Mouse (Mus musculus): ENCODE measurements at regions not wholly inside any gene's neighbourhood (a gene's known extent, or its start where the extent isn't known, plus 50 kb on each side); places are given as distances from the start of the nearest gene placed in this dataset.

DNA sequence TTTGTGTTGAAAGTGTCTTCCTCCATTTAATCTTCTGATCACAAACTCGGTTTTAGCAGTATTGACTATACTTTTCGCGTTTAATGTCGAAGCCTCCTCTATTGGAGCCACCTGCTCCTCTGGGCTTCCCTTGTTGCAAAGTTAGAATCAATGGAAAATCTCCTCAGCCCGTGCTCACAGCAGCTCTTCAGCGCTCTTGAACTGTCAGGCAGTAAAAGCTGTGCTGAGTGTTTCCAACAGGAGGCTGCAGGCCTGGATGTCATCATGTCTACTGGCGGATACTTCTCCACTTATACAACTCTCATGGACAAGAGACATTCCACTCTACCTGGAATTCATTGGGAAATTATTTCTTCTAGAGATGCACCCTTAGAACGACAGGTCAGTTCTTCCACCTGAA is 380.4 kb upstream of the Crim1 start:
- no peak for DNase-seq (ENCODE audit: low spot score in 2 of 2)

DNA sequence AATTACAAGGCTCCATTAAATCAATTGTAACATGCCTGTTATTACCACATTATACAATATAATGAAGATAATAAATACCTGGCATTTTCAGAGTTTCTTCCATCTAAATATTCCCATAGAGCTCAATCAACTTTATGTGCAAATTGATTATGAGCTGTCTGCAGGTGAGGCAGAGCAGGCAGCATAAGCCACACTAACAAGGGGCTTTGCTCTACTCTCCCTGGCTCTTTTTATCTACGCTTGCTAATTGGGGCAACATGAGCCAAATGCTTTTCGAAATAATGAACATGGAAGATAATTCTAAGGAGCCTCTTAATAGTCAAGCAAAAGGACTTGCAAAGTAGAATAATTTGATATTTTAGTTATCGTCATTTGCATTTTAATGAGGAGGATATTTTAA is 356.1 kb upstream of the Crim1 start:
- no peak for DNase-seq (ENCODE audit: low spot score in 2 of 2)

DNA sequence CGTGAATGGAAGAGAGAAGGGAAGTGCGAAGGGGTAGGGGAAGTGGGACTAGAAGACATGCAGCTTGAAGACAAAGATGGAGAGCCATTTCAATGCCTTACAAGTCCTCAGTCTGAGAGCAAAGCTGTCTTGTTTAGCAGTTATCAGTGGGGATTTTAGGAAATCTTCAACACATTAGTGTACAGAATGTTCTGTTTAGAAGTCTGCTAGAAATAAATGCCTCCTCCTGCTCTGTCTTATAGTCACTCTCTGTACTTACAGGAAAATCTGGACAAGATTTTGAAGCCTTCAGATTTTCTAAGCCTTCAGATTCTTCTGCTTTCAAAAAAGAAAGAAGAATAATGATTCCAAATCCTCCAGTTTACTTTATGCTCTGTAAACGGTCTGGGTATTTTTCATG is 325.6 kb upstream of the Crim1 start:
- no peak for DNase-seq (ENCODE audit: low spot score in 2 of 2)

DNA sequence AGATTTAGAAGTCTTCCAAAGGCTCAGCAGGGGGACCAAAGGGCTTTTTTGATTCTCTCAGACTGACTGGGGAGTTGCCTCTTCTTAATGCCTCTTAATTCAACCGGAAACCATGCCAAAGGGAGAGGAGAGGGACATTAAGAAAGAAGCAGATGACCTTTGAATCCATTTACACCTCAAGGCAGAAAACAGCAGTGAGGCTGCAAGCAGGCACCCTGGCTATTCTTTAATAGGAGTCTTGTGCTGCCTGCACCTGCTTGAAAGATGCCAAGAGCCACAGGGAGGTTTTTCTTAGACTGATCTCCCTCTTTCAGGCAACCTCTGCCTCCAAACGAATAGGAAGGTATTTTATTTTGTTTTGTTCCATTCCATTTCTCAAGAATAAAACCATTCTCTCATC is 323.0 kb upstream of the Crim1 start:
- DNase-seq (ENCODE audit: low spot score in 2 of 2) = no peak

DNA sequence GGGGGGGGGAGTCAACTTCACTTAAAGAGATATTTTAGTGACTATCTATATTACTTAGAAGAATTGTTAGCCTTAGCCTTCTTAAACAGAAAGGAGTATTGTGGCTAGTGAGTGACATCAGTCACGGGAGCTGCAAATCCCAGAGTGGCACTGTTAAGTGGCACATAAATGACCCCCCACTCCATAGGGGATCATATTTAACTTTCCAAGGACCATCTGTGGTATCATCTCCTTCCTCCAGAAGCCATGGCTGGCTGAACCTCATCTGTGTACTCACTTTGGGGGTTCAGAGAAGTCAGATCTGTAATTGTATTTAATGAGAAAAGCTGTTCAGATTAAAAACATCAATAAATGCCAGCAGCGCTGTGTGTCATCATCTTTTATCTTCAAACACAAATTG is 314.9 kb upstream of the Crim1 start:
- no peak for DNase-seq (ENCODE audit: low spot score in 2 of 2)

DNA sequence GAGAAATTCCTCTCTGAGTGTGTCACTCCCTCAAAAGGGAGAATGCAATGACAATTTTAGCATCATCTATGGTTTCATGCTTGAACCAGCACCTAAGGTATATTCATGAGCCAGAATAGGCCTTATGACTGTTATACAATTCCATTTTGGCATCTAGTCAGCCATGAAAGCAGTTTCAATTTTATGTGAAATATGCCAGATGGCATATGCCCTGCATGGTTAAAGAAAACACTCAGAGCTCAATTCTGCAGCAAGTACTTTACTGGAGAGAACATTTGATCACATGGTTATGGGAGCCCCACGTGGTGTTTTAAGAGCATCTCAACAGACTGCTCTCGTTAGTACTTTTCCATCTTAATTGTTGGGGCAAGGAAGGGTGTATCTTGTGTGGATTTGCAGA is 310.9 kb upstream of the Crim1 start:
- DNase-seq (ENCODE audit: low spot score in 2 of 2) = peak; percentile 44 to 47

DNA sequence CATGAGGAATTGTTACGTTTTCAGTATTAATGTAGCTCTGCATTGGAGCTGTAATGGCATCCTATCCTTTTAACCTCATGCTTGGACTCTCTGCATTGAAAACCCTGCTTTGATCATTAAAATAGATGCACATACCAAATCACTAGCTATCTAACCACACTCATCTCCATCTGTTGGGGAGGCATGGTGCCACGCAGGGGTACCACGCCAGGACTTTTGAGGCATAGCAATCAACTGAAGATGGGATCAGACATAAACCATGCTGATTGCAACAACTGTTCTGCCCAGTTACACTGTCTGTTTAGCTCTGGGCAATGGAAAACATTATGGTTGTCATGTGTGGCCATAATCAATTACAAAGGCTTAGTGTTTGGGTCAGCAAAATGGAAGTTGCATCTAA is 295.6 kb upstream of the Crim1 start:
- DNase-seq (ENCODE audit: low spot score in 2 of 2) = peak; percentile 14 to 48

DNA sequence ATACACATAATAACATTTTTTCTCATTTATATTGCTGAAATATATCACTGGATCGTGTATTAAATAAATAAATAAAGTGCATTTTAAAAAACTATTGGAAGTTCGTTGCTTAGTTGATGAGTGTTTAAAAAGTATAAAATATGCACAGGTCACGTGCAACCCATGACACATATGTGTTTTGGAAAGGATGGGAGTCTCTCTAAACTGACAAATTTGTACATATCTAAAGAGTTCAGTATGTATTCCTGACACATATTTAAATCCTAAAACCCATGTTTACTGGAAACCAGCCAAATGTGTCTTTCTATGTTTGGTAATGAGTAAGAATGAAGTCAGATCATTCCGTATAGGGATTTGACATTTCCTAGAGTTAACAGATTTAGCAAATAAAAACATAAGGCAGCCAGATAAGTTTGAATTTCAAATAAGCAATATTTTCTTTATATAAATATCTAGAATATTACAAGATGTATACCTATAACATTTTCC is 286.0 kb upstream of the Crim1 start:
- DNase-seq (ENCODE audit: low spot score in 2 of 2) = no peak

DNA sequence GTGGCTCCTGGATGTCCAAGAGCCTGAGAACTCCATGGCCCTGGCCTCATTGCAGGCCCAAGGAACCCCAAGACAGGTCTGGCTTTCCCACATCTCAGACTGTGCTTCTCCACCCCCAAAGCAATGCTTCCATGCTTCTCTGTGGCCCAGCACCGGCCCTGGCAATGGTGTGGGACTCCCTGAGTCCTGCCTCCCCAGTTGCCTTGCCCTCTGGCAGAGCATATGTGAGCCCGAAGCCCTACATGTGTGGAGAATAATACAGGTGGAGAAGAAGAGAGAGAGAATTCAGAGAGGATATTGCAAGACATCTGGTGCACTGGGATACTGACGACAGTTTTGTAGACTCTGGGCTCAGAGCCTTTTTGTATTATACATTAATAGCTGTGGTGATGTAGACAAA is 269.8 kb upstream of the Crim1 start:
- DNase-seq (ENCODE audit: low spot score in 2 of 2) = peak in 1 of 2 experiments; percentile 5

DNA sequence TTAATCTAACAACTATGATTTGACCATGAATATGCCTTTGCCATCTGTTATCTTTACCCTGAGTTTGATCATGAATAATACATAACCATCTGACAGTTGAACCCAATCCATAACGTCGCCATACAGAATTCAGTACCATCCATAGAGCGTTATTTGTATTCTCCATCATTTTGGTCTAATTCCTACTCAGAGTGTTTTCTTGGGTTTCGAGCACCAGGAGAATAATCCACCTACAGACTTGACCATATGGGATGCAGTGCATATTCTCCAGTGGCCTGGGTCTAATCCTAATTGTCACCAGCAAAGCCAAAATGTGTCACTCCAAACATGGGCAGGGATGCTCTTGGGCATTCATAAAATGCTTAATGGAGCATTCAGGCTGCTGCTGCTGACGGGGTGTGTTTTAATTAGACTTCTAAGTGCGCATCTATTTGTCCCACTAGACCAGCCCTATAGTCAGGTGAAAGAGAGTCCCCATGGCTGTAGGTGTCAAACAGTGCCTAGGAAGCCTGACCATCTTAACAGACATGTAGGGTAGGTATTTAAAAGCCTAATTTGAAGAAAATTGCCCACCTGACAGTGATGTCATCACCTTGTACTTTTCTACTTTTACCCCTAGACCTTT is 269.0 kb upstream of the Crim1 start:
- no peak for DNase-seq (ENCODE audit: low spot score in 2 of 2)

DNA sequence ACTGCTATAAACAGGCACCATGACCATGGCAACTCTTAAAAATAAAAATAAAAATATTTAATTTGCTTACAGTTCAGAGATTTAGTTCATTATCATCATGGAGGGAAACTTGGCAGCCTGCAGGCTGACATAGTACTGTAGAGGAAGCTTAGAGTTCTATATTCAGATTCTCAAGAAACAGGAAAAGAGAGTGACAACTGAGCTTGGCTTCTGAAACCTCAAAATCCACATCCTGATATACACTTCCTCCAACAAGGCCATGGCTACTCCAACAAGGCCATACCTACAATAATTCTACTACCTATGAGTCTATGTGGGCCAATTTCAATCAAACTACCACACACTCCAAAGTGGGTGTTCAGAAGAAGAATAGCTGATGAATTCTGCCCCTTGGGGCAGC is 266.9 kb upstream of the Crim1 start:
- DNase-seq (ENCODE audit: low spot score in 2 of 2) = no peak

DNA sequence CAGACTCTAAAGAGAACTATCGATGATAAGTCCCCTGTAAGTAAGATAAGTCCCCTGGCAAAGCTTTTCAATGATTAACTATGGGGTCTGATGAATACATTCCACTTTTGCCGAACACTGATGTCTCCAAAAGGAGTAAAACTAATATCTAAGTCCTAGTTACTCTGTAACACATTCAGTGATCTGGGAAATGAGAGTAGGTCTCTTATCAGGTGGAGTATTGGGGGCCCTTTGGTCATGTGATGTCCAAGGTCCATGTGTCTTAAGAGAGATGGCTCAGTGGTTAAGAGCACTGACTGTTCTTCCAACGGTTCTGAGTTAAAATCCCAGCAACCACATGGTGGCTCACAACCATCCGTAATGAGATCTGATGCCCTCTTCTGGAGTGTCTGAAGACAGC is 242.0 kb upstream of the Crim1 start:
- DNase-seq (ENCODE audit: low spot score in 2 of 2) = no peak

DNA sequence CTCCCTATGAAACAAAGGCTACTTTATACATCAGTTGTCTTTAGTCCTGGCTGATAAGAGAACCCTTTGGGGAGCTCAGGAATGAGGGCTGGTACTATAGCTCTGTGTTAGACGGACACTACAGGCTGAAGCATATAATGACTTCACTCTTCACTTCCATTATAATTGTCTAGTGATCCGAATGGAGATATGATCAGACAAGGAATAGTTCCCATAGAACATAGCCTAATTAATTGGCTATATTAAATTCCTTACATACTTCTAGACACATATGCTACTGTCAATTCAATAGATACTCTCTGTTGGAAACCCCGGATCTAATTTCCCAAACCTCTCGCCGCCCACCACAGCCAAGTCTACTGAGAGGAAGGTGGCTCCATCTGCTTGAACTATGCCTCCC is 238.8 kb upstream of the Crim1 start:
- no peak for DNase-seq (ENCODE audit: low spot score in 2 of 2)

DNA sequence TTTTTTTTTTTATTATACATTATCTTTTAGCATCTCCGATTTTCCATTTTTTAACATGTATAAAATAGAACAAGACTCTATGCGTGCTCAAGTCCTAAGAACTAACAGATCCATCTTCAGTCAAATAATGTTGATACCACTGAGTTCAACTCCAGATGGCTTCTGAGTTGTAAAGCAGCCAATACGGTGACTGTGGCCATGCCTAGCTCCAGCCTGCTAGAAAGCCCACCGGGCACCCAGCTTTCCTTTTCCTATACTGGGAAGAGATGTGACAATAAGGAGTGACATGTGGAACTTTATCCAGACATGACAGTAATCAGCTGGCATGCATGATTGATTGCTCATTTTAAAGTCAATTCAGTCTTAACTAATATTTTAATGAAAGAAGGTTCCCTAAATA is 236.7 kb upstream of the Crim1 start:
- no peak for DNase-seq (ENCODE audit: low spot score in 2 of 2)

DNA sequence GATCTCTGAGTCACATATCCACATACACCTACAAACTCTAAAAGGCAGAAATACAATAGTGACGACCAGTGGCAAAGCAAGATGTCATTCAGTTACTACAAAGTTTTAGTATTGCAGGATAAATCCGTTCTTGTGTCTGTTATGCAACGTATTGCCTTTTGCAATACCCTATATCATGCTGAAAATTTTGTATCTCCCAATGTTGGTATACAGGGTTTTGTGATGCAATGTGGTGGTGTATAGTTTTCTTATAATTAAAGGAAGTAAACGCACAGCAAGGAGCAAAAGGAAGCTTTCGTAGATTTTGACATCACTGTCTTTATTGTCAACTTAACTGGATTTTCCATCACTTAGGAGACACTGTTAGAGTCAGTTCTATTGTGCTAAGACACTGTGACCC is 231.5 kb upstream of the Crim1 start:
- DNase-seq (ENCODE audit: low spot score in 2 of 2) = no peak

DNA sequence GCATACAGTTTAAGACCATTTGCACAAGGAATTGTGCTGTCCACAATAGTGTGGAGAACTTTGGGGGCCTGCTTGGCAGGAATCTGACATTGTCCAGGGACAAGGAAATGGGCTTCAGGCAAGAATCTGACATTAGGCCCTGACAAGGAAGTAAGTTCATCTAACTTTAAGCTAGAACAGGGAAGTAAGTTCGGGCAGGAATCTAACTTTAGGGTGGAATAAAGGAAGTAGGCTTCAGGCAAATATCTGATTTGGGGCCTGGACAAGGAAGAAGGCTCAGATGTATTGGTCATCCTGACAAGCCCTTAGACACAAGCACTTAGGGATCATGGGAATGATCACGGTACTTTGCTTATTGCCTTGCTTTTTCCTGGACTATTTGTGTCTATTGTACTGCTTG is 230.9 kb upstream of the Crim1 start:
- no peak for DNase-seq (ENCODE audit: low spot score in 2 of 2)
